Mouse (Mus musculus): ENCODE measurements around the gene Myo1d.
A peak's percentile ranks its signal among the peaks of the same experiment; 100 is the strongest.
"Not testable (repeated sequence)": the region's sequence is repeated elsewhere in the genome, so short reads cannot be mapped to it uniquely, and the experiment has no call there.

Myo1d gene

DNA sequence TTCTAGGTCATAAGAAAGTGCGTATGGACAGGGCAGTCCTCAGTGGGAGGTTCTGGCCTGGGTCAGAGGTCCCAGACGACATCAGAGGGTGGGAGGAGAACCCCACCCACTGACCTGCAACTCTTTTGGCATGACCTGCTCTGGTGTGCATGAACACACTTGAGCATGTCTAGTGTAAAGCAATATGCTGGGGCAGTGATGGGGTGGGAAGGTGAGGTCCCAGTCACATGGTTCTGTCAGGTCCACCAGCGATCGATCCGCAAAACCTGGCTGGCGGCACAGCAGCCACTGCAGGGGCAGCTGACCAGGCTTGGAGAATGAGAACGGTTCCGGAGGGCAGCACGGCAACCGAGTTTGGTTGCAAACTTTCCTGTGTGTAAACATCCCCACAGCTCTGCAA lies 297.5 kb downstream of the Myo1d start:
- DNase-seq (ENCODE audit: extremely low read depth, low read depth) = no peak

DNA sequence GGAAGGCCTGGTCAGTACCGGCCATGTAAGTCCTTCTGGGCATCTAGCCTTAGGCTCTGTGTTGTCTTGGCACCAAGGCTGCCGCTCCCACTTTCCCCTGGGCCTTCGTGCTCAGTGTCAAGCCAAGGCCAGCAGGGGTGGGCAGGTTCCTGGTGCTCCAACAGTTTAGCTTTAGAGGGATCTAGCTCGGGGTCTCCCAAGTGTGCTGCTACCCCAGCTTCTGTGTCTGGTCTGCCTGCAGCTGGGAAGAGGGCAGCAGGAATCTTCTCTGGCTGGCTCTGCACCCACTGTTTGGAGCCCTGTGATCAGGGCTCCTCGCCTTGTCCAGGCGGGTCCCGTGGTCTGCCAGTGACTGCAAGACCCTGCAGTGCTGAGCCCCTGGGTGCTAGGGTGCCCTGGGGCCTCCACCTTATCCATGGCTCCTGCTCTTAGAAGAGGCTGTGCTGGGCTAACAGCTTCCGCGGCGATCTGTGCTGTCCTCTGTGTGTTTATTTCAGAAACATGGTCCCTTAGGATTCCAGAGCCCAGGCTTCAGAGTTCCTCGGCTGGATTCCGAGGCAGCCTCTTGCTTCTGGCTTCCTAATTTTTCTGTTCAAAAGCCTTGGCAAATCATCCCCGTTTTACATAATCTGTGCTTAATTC lies 298.3 kb downstream of the Myo1d start:
- DNase-seq (ENCODE audit: extremely low read depth, low read depth) = no peak

DNA sequence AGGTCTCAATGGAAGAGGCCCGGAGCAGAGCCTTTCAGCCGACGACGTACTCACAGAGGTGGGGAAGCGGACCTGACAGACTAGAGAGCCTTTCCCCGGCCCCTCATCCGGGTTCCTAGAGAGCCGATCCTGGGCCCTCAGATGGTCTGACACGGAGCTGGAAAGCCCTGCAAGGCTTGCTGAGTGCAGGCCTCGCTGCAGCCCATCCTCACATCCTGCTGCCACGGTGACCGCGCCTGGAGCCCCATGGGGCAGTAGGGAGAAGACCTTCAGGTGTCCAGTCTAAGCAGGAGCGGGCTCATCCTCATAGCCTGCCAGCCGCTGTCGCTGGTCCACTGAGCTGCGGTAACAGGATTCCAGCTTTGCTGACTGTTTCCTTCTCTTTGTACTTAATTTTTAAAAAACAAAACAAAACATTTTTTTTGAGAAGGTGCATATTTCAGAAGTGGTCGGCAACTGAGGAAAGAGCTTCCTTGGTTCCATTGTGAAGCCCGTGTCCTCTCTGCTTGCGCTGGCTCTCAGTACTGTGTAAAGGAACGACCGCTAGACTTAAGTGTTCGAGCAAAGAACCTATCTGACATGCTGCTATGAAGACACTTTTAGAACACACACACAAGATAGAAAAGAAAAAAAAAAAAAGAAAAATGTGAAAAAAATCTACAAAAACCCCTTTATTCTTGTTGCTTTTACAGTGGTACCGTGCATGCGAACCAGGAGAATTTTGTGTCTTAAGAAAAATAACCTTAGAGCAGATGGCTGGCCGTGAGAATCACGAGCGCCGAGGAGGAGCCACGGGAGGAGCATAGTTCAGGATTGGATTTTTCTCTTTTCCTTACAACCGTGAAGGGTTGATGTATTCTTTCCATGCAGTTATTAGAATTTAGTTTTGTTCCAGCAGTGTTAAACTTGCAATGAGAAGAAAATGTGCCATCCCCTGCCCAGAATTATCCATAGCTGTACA lies 299.6 kb downstream of the Myo1d start:
- no peak for DNase-seq (ENCODE audit: extremely low read depth, low read depth)

DNA sequence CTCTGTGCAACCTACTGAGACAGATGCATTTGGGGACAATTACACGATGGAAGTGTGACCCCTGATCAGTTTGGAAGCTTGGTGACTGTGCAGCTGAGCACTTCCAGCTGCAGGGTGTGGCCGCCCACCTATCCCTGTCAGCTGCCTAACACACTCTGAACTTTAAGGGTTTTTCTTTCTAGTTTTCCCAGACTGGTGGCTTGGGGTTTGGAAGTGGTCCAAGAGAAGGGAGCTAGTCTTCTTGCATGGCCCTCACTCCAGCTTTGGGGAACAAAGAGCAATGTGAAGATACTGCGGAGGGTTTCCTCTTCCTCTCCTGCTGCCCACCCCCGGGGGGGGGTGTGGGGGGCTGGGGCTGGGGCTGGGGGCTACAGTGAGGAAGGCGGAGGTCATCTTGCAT lies 300.4 kb downstream of the Myo1d start:
- no peak for DNase-seq (ENCODE audit: extremely low read depth, low read depth)

DNA sequence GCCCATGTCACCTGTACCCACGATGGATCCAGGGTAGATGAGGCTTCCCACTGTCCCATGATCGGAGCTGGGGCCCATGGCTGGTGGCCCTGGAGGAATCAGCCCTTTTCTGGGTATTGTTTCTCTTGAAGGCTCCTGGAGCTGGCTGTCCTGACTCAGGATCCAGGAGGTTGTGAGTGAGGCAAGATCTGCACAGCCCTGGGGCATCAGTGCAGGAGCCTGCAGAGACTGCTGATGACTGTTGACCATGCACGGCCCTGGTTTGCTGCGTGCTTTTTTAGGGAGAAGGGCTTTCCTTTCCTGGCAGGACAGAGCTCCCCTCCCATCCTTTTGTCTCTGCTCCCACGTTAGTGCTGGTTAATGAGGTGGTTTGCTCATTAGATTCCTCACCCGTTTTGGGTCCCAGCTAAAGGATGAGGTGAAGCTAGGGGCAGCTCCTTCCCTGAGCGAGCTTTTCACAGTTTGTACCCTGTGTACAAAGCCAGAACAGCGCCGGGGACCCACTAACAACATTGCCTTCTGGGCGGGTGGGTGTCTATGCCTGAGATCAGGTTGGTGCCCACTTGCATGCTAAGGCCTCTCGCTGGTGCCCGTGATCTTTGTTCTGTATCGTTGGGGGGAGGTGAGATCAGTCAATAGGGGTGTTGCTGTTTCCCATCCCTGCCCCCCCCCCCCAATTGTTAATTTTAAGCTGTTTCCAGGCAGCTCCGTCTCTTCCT lies 301.0 kb downstream of the Myo1d start:
- no peak for DNase-seq (ENCODE audit: extremely low read depth, low read depth)

DNA sequence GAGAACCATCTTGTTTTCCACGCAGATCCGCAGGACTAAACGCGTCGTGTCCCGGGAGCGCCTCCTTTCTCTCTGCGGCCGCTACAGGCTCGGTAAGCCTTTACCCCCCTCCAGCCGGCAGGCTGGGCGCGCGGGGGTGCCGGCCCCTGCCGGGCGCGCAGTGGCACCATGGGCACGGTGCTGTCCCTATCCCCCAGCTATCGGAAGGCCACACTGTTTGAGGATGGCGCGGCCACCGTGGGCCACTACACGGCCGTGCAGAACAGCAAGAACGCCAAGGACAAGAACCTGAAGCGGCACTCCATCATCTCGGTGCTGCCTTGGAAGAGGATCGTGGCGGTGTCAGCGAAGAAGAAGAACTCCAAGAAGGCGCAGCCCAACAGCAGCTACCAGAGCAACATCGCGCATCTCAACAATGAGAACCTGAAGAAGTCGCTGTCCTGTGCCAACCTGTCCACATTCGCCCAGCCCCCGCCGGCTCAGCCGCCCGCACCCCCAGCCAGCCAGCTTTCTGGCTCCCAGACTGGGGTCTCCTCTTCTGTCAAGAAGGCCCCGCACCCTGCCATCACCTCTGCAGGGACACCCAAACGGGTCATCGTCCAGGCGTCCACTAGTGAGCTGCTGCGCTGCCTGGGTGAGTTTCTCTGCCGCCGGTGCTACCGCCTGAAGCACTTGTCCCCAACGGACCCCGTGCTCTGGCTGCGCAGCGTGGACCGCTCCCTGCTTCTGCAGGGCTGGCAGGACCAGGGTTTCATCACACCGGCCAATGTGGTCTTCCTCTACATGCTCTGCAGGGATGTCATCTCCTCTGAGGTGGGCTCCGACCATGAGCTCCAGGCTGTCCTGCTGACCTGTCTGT lies 302.3 kb downstream of the Myo1d start:
- no peak for DNase-seq (ENCODE audit: extremely low read depth, low read depth)

DNA sequence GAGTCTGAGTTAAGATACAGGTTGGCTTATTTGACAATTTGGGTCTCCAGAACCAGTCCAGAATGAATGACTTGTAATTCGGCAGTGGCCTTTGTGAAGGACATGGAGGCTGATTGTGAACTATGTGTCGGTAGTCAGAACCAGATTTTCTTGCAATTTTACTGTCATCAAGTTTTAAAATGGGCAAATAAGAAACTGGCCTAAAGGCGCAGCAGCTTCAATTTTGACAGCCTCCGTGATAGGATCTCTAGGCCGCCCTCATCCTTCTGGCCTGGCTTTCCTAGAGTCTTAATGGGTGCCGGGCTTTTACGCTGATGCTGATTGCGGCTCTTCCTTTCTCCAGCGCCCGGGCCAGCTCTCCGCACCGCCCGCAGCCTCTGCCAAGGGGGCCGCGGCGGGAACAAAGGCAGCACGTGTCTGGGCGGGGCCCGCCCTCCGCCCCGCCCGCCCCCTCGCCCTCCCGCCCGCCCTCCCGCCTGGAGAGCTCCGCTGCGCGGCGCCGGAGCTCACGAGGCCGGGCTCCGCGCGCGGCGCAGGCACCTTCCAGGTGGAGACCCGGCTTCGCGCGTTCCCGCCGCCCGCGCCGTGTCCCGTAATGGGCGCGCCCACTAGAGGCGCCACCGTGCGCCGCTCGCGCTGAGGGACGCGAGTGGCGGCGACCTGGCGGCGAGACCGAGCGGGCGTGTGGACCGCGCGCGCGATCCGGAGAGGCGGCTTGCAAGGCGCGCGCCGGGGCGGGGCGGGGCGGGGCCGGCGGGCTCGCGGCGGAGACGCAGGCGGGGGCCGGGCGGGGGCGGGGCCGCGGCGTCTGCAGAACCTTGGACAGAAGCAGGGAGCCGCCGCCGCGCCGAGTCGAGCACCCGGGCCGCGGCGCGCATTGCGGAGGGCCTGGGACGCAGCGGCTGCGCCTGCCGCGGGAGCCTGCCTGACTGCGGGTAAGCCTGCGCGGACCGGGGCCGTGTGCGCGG lies 303.3 kb downstream of the Myo1d start, which contains the start of gene Cdk5r1:
Cdk5r1 (plus strand) TSS at position 802 of the 968 bp plus-strand sequence.
- peak; percentile 25 for DNase-seq (ENCODE audit: extremely low read depth, low read depth)

DNA sequence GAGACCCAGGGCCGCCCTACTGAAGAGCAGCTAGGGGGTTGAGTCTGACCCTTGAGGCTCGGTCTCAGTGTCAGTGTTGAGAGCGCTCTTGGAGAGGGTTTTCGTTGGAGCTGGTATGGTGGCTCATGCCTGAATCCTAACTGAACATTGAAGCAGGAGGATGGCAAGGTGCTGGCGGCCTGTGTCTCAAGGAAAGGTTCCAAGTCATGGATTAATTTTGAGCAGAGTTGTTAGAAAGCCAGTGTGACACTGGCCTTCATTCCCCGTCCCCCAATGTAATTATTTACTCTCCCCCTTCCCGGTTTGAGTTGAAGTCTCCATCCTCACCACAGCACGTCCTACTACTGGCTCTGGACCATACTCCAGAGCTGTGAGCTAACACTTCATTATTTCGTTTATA lies 304.3 kb downstream of the Myo1d start:
- DNase-seq (ENCODE audit: extremely low read depth, low read depth) = no peak

DNA sequence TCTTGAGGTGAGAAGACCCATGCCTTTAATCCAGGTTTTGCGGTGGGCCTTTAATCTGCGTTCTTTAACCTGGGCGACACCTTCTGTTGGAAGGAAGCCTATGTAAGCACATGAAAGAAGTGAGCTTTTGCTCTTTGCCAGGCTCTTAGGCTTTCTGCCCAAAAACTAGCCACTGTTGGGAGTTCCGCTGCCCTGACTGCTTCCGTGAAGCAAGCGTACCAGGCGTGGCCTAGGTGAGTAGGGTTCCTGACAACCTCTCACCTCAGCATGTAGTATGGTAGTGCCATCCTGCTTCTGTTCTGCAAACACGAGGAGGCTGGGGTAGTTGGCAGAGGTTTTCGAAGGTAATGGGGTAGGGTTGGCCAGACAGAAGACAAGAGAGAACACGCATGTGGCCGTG lies 305.0 kb downstream of the Myo1d start:
- no peak for DNase-seq (ENCODE audit: extremely low read depth, low read depth)

DNA sequence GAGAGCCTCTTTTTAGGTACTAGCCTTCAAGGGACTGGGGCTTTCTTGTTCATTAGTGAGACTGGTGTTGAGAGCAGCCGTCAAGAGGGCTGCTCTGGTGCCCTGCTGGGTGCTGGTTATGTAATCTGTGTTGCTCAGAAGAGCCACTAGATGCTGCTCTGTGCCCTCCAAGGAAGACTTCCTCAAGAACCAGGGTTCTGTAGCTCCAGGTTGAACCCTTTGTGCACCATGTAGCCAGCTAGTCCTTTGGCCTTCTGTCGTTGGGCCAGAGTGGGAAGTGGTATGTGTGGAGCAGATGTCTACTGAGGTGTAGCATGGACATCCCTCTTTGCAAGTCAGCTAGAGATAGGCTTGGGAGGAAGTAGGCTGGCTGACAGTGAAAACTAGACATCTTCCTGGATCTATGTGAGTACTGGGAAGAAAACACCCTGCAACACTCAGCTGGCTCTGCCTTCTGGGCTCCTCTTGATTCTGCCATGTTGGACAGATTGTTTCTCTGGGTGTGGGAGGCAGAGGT lies 305.6 kb downstream of the Myo1d start:
- peak; percentile 39 for DNase-seq (ENCODE audit: extremely low read depth, low read depth)

DNA sequence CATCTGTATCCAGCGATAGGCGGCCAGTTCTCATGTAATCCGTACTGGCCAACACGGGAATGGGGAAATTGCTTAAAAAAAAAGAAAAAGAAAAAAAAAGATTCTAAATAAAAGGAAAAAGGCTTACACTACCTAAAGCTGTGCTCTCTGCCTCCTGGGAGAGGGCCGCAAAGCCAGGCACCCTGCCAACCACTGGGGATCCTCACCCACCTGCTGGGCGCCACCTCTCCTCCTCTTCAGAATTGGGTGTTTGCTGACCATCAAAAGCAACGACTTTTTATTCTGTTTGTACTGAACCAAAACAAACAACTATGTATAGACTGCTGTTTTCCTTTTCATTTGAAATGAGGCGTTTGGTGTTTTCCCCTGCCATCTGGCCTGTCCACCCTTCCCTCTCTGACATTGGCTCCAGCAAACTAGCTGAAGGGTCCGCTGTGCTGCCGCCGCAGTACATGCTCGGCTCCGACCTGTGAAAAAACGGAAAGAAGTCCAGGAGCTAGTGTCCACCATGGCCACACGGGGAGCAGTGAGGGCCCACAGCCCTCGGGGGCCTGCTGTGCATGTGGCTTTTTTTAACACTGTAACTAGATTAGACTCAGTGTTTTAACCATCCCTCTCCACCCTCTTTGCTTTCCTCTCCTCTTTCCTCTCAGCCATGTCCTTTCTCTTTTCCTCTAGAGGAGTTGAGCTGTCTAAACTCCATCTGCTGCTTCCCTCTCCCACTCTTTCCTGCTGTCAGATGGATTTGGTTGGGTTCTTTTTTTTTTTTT lies 307.8 kb downstream of the Myo1d start:
- DNase-seq (ENCODE audit: extremely low read depth, low read depth) = no peak

DNA sequence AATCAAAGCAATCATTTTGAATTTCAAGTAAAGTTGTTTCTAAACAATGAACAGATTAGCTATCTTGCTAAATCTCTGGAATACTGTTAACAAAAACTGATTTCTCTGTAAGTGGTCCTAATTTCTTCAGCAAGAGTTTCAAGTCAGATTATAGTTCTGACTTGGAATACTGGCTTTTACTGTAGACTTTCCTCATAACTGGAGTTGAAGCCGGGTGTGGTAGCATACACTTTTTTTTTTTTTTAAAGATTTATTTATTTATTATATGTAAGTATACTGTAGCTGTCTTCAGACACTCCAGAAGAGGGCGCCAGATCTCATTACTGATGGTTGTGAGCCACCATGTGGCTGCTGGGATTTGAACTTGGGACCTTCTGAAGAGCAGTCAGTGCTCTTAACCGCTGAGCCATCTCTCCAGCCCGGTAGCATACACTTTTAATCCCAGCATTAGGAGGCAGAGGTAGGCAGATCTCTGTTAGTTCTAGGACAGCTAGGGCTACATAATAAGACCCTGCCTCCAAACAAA lies 316.2 kb downstream of the Myo1d start:
- DNase-seq (ENCODE audit: extremely low read depth, low read depth) = not testable (repeated sequence)

DNA sequence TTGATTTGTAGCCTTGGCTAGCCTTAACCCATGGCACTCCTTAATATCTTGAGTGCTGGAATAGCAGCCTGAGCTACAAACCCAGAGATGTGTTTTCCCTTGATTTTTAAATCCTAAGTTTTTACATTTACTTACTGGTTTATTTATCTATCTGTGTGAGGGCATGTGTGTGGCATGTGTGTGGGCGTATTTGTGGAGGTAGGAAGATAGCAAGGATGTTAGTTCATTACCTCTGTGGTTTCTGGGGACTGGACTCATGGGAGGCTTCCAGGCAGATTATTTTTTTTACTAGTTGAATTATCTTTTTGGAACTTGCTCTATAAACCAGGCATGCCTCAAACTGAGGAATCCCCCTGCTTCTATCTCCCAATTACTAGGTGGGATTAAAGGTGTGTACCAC lies 326.6 kb downstream of the Myo1d start:
- no peak for DNase-seq (ENCODE audit: extremely low read depth, low read depth)

DNA sequence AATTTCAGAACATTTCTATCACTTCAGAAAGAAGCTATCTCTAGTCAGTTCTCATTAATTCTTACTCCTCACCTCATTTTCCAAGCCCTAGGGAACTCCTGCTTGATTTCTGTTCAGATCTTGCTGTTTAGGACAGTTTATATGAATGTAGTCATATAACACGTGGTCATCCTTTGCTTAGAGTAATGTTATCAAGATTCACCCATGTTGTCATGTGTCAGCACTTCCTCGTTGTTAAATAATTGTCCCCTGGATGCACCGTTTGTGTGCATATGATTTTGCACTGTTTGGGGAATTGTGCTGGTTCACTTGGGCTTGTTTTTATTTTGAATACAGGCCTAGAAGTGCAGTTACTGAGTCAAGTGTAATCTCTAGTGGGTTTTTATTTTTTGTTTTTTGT lies 327.6 kb downstream of the Myo1d start:
- DNase-seq (ENCODE audit: extremely low read depth, low read depth) = peak; percentile 41

DNA sequence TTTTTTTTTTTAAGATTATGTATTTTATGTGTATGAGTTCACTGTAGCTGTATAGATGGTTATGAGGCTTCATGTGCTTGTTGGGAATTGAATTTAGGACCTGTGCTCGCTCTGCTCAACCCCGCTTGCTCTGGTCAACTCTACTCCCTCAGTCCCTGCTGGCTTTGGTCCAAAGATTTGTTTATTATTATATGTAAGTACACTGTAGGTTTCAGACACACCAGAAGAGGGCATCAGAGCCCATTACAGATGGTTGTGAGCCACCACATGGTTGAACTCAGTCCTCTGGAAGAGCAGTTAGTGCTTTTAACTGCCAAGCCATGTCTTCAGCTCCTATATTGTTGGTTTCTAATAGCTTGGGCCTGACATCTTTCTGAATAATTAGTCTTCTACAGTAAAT lies 330.0 kb downstream of the Myo1d start:
- no peak for DNase-seq (ENCODE audit: extremely low read depth, low read depth)

DNA sequence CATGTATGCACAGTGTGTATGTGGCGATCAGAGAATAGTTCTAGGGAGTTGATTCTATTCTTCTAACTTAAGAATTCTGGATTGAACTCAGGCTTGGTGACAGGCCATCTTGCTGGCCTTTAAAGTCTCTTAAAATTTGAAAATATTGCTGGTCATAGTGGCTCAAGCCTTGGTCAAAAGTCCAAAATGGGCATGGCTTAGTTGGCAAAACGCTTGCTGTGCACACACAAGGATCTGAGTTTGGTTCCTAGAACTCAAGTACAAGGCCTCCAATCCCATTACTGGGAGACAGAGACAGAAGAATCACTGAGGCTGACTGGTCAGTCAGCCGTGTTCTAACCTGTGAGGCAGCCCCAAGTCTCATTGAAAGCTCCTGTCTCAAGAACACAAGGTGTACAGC lies 332.9 kb downstream of the Myo1d start:
- DNase-seq (ENCODE audit: extremely low read depth, low read depth) = no peak

Measured in MEL-GATA-1-ER (cell line).